Mouse (Mus musculus) ES-E14 (cell line): ENCODE measurements around the gene Gfi1. TPM values are rescaled to one million over a fixed set of nuclear protein-coding genes. Genes with fewer than 3 reads are reported as not detected.

Experiments used
- DNase-seq: peaks from one replicate; pipeline ENCODE4 v3.0.0-alpha.2; 2013; ENCODE audit warnings: low read depth, low spot score
- H3K27ac ChIP-seq: 2 replicates; pipeline ENCODE4 v1.5.1; 2012; ENCODE audit warnings: low read depth, mild to moderate bottlenecking, low read length, moderate library complexity, mixed read lengths; ENCODE audit not compliant: poor library complexity, insufficient read depth, severe bottlenecking
- H3K36me3 ChIP-seq: 2 replicates; pipeline ENCODE4 v1.6.1; 2012; ENCODE audit warnings: mild to moderate bottlenecking, low read length, moderate library complexity, mixed read lengths; ENCODE audit not compliant: control insufficient read depth, poor library complexity, insufficient read depth, severe bottlenecking
- H3K4me1 ChIP-seq, 2 experiments: fragments of 150-350 bp in 1 of 2; sonication (generic) in 1 of 2; 2 replicates each; pipeline ENCODE4 v1.6.1; 2012; ENCODE audit warnings: low read length in 2 of 2, mild to moderate bottlenecking in 1 of 2, mixed read lengths in 1 of 2; ENCODE audit not compliant: control insufficient read depth in 2 of 2, insufficient read depth in 2 of 2, poor library complexity in 1 of 2
- H3K4me3 ChIP-seq, 2 experiments: fragments of 150-350 bp in 1 of 2; sonication (generic) in 1 of 2; 2 replicates each; pipeline ENCODE4 v1.5.1; 2012; ENCODE audit warnings: low read length in 2 of 2, low read depth in 1 of 2, mild to moderate bottlenecking in 1 of 2, mixed read lengths in 1 of 2; ENCODE audit not compliant: insufficient read depth in 1 of 2, poor library complexity in 1 of 2, severe bottlenecking in 1 of 2
- H3K9ac ChIP-seq: 2 replicates; pipeline ENCODE4 v1.6.1; 2012; ENCODE audit warnings: low read depth, mild to moderate bottlenecking, low read length, mixed read lengths; ENCODE audit not compliant: poor library complexity, insufficient read depth, severe bottlenecking
- H3K9me3 ChIP-seq: fragments of 150-350 bp; sonication (generic); 2 replicates; pipeline ENCODE4 v1.6.1; 2012; ENCODE audit warnings: low read depth, mild to moderate bottlenecking, low read length; ENCODE audit not compliant: control insufficient read depth, insufficient read depth
- CHD2 ChIP-seq: IDR thresholded peaks from 2 replicates; pipeline ENCODE4 v1.6.1; 2014; ENCODE audit warnings: mild to moderate bottlenecking, low read depth, low read length, inconsistent platforms
- HCFC1 ChIP-seq: IDR thresholded peaks from 2 replicates; pipeline ENCODE4 v1.6.1; 2012; ENCODE audit warnings: low read length, inconsistent platforms, borderline replicate concordance; ENCODE audit not compliant: insufficient read depth
- MAFK ChIP-seq: IDR thresholded peaks from 2 replicates; pipeline ENCODE4 v1.6.1; 2014; ENCODE audit warnings: mild to moderate bottlenecking, low read depth, low read length, inconsistent platforms; ENCODE audit not compliant: insufficient read depth
- ZC3H11A ChIP-seq: IDR thresholded peaks from 2 replicates; pipeline ENCODE4 v1.6.1; 2012; ENCODE audit warnings: low read depth, mild to moderate bottlenecking, inconsistent platforms, low read length, borderline replicate concordance
- ZNF384 ChIP-seq: IDR thresholded peaks from 2 replicates; pipeline ENCODE4 v1.6.1; 2012; ENCODE audit warnings: low read depth, low read length, inconsistent platforms
- in situ Hi-C, 2 experiments: fragments of 600-800 bp; cut with MboI; formaldehyde crosslinking; loops; one replicate each; pipeline ENCODE4 v1.15.1; 2025; ENCODE audit warnings: low sequenced_read_pairs in 2 of 2, inconsistent platforms in 1 of 2; ENCODE audit not compliant: unreplicated experiment in 2 of 2
- total RNA-seq: library from RNA; depleted of rRNA; stranded (reverse); fragments of 300-350 nt; gene quantifications from 2 replicates; pipeline ENCODE4 v1.2.3, GENCODE M21; 2012

The Gfi1 gene
- total RNA-seq, 1 experiment, result 0.09 TPM

GRCm38 (mm10) chr5:107763674-107764073, 37.8 kb upstream of the Gfi1 start:
- H3K36me3 ChIP-seq, result no peaks in the 10 kb centered on the region; the same call in 1 of the 2 replicates
- H3K4me1 ChIP-seq, result no peaks in the 10 kb centered on the region
- H3K27ac ChIP-seq, result no peak overlapping the region
- H3K9ac ChIP-seq, result no peak overlapping the region
- H3K4me3 ChIP-seq, result no peak overlapping the region
- in situ Hi-C loops, result no loop called here
- H3K9me3 ChIP-seq, result peaks cover 4% of the 10 kb centered on the region; the same call in 1 of the 2 replicates
- DNase-seq, result no peak
- TF ChIP-seq ZC3H11A, result no peak
- TF ChIP-seq HCFC1, result no peak
- no peak for TF ChIP-seq MAFK
- TF ChIP-seq CHD2, result no peak
- TF ChIP-seq ZNF384, result no peak

- H3K4me3 ChIP-seq, result no peak overlapping the region
- no peaks in the 10 kb centered on the region for H3K9me3 ChIP-seq
- no peak overlapping the region for H3K27ac ChIP-seq
- no peak for TF ChIP-seq MAFK
- TF ChIP-seq HCFC1, result no peak
- TF ChIP-seq ZC3H11A, result no peak
- no peak for TF ChIP-seq CHD2
- TF ChIP-seq ZNF384, result no peak
- H3K4me1 ChIP-seq, result no peaks in the 10 kb centered on the region
- H3K9ac ChIP-seq, result no peak overlapping the region
- H3K36me3 ChIP-seq, result no peaks in the 10 kb centered on the region; the same call in 1 of the 2 replicates
- in situ Hi-C loops, result no loop called here
- no peak for DNase-seq
Observed at GRCm38 (mm10) chr5:107759121-107759520, 33.3 kb upstream of the Gfi1 start.

DNA sequence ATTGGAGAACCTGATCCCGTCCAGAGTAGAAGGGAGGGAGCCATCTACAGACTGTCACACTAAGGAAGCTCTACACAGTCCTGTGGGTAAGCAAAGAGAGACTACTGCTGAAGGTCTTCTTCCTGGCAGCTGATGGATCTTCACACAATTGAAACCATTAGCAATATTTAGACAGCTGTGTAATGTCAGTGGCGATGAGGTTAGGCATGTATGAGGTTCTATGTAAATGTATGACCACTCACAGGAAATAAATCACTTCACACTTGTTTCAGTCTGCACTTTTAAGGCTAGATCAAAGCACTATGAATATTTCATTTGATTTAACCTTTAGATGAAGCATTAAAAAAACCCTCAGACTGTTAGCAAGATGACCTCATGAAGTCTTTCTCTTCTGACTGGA, 30.2 kb upstream of the Gfi1 start:
- H3K27ac ChIP-seq, result no peak overlapping the region
- no peaks in the 10 kb centered on the region for H3K9me3 ChIP-seq
- TF ChIP-seq MAFK (no peak), CHD2 (no peak), ZNF384 (no peak), HCFC1 (no peak), ZC3H11A (no peak)
- no peak overlapping the region for H3K9ac ChIP-seq
- H3K4me1 ChIP-seq, result no peaks in the 10 kb centered on the region
- no peak for DNase-seq
- in situ Hi-C loops, result no loop called here
- no peak overlapping the region for H3K4me3 ChIP-seq
- no peaks in the 10 kb centered on the region; the same call in 1 of the 2 replicates for H3K36me3 ChIP-seq

DNA sequence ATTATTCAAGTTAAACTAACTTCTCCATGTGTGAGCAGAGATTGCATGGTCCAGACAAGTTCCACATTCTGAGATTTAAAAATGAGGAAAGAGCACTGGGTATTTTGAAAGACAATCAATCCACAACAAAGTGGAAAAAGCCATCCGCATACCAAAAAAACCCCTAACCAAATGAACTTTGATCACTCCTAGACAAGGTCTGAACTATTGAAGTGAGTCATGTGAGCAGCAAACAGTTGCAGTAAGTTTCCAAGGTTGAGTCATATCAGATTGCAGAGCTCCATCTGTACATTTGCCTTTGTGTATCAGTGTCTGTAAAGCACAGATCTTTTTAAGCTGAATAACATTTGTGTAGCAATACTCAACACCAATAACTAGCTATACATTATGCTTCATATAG, 28.9 kb upstream of the Gfi1 start:
- TF ChIP-seq MAFK (no peak), ZNF384 (no peak), HCFC1 (no peak), ZC3H11A (no peak), CHD2 (no peak)
- Histone ChIP-seq H3K9me3 (no peaks in the 10 kb centered on the region), H3K4me3 (no peak overlapping the region), H3K4me1 (no peaks in the 10 kb centered on the region), H3K27ac (no peak overlapping the region), H3K9ac (no peak overlapping the region), H3K36me3 (no peaks in the 10 kb centered on the region; the same call in 1 of the 2 replicates)
- DNase-seq, result no peak
- in situ Hi-C loops, result no loop called here

GRCm38 (mm10) chr5:107753656-107754055, 27.8 kb upstream of the Gfi1 start:
- no peak overlapping the region for H3K4me3 ChIP-seq
- no peak overlapping the region for H3K9ac ChIP-seq
- no peaks in the 10 kb centered on the region for H3K4me1 ChIP-seq
- no peak for TF ChIP-seq HCFC1
- no peak for TF ChIP-seq ZNF384
- no peak for TF ChIP-seq CHD2
- TF ChIP-seq ZC3H11A, result no peak
- no peak for TF ChIP-seq MAFK
- no peak for DNase-seq
- no peaks in the 10 kb centered on the region for H3K36me3 ChIP-seq
- H3K27ac ChIP-seq, result no peak overlapping the region
- no peaks in the 10 kb centered on the region for H3K9me3 ChIP-seq
- in situ Hi-C loops, result no loop called here
